Mouse (Mus musculus) activated CD4-positive, CD25-positive, alpha-beta regulatory T cell, adult 4 months (primary cell): Measurements from ENCODE around the gene Farp2. TPM values are rescaled to one million over a fixed set of nuclear protein-coding genes. Genes with fewer than 3 reads are reported as not detected.
A peak's percentile ranks its signal among the peaks of the same experiment; 100 is the strongest.
"Not testable (repeated sequence)": the region's sequence is repeated elsewhere in the genome, so short reads cannot be mapped to it uniquely, and the experiment has no call there.

Source experiments
- ATAC-seq: one replicate; pipeline ENCODE4 v1.8.0; 2017
- polyA plus RNA-seq, 2 experiments: library from polyadenylated mRNA; unstranded; fragments of 100-300 nt; shearing (Covaris generic); gene quantifications; one replicate each; pipeline ENCODE4 v1.2.1; 2017

Farp2 gene
- under 1 TPM; 0.61 to 0.76 TPM for polyA plus RNA-seq

DNA sequence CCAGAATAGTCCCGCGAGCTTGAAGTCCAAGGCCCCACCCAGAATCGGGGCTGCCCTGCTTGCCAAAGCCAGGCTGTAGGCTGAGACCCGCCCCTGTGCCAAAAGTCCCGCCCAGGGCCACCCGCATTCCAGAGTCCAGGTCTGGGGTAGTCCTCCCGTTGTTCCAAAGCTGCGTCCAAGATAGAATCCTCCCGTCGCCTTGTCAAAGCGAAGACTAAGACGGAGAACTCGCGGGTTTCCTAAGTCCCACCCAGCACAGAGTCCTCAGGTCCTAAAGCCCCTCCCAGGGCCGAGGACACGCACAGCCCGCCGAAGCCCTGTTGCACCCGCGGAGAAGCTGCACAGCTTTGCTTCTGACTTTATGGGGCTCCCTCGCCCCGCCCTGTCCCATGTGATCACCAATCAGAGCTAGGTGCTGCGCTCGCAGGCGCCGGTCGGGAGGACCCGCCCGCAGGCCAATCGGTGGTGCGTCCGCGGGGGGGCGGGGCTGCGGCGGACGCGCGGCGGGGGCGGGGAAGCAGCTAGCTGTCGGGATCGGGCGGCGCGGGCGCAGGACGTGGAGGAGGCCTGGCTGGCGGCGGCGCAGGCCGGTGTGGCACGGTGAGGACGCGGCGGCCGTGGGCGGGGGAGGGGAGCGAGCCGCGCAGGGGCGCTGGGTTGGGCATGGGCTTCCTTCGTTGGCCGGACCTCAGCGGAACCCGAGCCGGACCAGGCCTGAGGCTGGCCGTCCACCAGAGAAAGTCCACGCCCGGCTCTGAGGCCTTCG is at the start of gene Farp2:
Farp2 (plus strand) TSS at position 495 of the 766 bp plus-strand sequence.
- peak; percentile 98 for ATAC-seq

DNA sequence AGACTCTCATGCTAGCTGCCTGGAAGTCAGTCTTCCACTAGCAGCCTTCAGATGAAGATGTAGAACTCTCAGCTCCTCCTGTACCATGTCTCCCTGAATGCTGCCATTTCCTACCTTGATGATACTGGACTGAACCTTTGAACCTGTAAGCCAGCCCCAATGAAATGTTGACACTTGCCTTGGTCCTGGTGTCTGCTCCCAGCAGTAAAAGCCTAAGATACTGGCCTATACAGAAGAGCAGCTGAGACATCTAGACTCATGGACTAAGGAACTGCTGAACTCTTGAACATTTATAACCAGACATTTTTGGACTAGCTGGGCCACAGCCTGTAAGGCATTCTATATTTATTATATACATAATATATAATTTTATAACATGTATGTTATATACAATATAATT is 46.8 kb upstream of the Farp2 start:
- no peak for ATAC-seq

DNA sequence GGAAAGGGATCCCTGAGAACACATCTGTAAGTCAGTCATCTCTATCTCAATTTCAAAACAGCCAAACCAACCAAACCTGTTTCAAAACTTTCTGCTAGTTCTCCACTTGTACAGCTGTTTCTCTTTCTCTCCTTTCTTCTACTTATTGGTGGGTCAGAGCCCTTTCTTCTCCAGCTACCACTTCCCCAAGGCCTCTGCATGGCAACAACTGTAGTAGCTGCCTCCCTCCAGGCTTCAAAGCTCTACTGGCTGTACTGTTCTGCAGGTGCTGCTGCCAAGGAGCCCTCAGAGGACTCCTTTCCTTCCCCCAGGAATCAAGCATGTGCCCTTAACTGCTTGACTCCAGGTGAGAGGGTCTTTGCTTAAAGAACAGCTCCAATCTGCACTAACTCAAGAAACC is 46.1 kb upstream of the Farp2 start:
- ATAC-seq, result no peak

DNA sequence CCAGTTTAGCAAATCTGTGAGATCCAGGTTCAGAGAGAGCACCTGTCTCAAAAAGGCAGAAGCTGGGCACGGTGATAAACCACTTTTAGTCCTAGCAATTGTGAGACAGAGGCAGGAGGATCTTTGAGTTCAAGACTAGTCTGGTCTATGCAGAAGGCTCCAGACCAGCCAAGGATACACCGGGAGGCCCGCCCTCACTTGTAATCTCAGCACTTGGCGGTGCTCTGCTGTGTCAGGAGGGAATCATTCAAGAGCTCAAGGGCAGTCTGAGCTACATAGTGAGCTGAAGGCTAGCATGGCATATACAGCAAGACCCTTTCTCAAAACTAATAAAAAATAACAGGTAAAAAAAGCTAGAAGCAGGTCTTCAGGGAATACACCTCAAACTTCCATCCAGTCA is 43.3 kb upstream of the Farp2 start:
- ATAC-seq, result no peak

DNA sequence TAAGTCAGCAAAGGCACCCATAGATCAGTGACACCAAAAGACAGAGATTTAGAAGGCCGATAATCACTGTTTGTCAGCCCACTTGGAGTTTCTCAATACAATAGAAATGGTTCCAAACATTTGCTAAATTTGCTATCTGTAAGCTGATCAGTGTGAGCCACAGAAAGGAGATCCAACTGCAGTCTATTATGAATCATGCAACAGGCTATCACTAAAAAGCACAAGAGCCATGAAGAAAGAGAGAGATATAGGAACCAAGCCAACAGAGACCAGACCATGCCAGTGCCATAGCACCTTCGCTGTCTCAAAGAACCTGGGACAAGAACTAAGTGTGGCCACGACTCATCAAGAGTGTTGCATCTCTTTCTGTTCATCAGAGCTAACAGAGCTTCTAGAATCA is 36.2 kb upstream of the Farp2 start:
- no peak for ATAC-seq

DNA sequence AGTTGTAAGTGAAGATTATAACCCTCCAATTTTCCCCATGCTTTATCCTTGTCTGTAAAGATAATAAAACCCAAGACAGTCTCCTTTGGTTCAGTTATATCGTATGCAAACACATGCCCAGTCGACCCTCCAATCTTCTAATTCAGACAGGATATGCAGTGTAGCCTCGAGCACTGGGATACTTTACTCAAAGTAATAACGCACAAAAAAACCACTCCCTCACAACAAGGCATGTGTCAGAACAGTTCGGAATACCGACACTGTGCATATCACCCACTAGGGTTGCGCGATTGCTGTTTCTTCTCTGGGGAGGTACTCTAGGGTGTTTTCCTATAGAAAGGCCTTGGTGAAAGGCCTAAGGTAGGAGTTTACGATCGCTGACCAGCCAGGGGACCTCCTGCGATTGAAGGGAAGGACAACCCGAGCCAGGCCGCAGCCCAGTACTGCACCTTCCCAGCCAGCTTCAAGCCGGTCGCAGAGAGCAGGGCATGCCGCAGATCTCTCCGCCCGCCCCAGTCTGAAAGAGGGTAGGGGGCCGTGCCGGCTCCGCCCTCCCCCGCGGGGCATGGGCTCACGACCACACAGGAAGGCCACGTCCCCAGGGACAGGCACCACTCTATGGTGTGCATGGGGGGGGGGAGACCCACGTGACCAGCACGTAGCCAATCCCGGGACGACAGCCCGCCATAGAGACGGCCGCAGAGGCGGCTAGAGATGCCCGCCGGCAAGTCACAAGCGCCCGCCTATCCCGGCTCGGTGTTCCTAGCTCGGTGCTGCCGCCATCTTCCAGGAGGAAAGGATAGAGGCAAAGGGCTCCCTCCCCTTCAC is 33.9 kb upstream of the Farp2 start:
- ATAC-seq, result peak; percentile 77

DNA sequence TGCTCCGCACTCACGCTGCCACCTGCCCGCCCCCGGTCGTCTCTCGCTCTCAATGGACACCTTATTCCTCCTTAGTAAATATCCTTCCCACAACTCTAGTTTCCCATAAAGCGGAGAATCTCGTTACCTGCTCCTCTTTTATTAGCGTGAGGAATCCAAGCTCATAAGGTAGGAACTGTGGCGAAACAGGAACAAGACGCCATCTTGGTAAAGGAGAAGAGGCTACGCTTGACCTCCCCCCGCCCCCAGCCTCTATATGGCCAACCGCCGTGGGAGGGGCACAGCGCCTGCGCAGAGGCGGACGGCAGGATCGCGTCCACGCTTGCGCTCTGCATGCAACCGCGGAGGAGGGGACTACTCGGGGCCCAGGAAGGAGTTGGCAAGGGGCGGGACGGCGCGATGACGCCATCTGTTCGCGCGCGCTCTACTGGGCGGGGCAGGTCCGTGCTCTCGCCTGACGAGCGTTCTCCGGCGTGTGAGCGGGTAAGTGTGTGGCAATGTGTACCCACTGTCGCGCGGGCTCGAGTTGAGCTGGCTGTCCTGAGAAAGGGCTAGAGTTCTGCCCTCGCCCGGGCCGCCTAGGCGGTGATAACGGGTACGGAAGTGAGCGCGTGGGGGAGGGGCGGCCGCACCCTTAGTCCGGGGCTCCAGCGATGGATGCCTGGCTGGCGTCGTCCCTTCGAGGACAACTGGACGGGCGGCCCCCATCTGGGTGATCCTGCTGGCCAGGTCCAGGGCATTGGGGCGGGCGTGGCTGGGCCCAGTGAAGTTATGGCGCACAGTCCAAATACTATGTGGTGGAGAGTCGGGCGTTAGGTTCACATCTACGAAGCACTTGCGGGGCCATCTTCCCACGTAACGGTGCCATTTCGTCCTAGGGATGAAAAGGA is 33.0 kb upstream of the Farp2 start, which contains the start of gene Hdlbp:
Hdlbp (minus strand) TSS at position 230 of the 890 bp plus-strand sequence.
- peak; percentile 75 for ATAC-seq

DNA sequence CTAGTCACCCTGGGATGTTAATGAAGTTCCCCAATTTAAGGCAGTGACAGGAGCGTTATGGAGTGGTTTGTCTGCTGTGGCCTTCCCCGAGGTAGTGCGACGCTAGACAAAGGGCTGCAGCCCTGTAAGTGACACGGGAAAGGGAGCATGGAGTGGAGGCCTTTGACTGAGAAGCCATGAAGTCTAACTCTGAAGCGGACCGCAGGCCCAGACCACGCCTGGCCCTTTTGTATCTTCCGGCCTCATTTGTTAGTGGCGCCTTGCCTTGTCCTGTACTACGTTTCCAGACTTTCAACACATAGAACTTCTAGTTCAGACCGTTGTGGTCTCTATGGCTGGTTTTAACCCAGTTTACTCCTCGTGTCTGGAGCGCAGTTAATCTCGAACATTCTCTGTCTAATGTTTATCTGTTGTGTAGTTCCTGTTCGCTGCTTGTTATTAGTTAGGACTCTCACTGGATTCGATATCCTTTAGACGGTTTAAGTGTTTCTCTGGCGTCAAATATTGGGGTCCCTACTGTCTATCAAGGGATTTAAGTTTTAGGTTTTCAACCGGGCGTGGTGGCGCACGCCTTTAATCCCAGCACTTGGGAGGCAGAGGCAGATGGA is 32.3 kb upstream of the Farp2 start:
- peak; percentile 3 for ATAC-seq

DNA sequence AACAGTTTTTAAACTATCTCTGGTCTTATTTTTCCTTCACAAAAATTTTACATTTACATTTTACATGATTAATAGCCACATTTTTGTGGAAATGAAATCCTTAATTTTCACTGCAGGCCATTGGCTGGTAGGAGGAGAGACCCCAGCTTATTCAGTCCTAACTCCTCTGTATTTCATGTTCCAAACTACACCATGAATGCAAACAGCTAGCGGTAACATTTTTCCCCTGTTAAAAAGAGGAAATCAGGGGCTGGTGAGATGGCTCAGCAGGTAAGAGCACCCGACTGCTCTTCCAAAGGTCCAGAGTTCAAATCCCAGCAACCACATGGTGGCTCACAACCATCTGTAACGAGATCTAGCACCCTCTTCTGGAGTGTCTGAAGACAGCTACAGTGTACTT is 25.6 kb upstream of the Farp2 start:
- ATAC-seq, result not testable (repeated sequence)

DNA sequence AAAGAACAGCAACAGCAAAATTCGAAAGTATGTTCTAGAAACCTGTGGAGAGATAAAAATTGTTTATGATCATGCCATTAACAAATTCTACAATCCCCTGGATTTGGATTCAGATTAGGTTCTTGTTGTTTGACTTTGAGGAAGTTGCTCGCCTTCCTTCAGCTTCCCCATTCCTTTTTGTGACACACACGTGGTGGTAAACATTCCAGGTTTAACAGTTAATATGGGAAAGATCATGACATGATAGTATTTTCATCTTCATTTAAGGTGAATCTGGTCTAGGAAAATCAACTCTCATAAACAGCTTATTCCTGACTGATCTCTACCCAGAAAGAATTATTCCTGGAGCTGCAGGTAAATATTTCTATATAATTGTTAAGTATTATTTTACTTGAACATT is 16.6 kb upstream of the Farp2 start:
- no peak for ATAC-seq

DNA sequence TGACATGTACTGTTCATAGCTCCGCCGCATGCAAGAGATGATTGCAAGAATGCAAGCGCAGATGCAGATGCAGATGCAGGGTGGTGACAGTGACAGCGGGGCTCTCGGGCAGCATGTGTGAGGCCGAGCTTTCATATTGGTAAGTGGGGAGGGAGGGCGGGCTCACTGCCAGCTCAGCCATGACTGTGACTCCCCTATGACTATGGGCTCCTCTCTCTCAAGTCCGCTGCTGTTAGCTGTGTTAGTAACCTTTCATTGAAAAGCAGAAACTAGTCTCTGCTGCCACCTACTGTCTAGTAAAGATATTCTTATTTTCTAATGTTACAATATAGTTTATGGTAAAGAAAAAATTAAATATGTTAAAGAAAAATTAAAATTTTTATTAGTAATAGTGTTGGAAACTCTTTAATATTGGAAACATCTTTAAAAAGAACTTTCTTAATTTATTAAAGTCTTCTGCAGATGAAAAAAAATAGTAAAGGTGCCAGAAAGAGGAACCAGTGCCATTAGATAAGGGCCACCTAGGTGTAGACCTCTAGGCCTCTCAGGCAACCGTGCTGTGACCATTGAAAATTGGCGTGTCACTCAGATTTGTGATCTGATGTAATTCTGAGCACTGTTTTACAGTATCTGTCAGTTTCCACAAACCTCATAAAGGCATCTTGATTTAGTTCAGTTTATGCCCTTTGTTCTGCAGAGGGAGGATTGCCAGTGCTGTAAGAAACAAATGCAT is 4.8 kb upstream of the Farp2 start:
- ATAC-seq, result peak; percentile 24

DNA sequence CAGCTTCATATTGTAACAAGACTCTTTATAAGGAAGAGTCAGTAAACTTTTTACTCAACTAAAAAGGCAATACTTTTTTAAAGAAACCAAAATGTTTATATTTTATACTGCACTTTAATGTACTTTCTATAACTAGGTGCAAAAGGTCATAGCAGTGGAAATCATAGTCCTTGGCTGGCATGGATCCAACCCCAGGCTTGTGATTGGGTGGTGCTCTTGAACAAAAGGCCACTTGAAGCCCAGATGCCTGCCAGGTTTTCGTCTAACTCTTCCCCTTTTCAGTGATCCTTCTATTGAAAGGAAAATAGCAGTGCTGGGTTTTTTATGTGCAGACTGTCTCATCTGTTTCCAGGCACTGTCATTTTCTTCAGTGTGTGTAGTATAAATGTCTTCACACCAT is 3.3 kb upstream of the Farp2 start:
- not testable (repeated sequence) for ATAC-seq

DNA sequence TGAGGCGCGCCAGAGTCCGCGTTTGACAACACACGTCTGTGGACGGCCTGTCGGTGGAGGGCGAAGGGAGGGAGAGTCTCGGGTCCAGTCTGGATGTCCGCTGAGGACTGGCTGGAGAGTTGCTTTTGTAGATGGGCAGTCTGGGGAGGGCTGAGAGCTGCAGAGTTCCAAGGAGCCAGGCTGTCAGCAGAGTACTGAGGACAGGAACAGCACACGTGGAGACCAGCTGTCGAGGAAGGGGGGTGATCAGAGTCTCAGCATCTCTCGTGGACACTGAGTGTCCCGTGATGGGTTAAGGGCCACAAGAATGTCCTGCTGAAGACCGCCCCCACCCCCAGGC is 442 bp downstream of the Farp2 start:
- no peak for ATAC-seq

DNA sequence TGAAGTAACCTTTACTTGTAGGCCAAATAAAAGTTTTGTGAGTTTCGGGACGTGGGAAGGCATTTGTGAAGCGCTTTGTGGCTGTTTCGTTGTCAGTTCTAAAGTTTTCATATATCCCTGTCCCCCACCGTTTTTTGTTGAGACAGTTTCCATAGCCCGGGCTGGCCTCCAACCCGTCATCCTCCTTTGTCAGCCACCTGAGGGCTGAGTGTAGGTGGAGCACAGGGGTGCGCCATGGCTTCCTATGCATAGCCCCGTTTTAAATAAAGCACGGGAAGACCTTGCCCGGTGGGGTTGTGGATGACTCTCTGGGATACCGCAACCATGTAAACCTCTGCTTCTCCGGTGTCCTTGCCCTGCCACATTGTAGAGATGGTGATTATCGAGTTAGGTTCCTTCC is 1.3 kb downstream of the Farp2 start:
- no peak for ATAC-seq

DNA sequence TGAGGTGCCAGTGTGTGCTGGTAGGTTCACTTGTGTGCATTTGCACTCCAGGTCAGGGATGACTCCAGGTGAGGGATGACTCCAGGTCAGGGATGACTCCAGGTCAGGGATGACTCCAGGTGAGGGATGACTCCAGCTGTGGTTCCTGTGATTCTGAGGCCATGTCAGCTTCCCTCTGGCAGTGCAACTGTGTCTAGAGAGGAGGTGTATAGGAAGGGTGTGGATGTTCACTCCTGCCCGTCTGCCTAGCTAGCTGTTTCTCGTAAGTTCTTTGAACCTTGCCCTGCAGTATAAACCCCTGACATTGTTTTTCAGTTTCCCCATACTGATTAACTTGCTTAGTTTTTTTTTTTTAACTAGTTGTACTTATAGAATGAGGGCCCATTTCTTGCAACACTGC is 9.6 kb downstream of the Farp2 start:
- ATAC-seq, result no peak

DNA sequence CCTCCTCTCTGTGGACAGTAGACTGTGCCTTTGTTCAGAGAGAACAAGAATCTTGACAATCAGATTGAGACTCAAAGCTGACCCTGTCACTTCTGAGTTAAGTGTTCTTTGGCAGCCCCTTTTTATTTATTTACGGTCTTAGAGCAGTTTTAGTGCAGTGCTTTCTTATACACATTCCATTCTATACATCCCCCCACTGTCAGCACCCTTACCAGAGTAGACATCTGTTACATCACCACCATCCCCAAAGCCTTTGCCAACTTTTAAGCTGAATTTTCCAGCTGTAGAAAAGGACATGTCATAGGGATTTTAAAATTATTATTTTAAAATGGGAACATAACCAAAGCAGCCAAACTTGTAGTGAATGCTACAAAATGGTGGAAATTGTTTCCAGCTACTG is 10.4 kb downstream of the Farp2 start:
- ATAC-seq, result no peak

DNA sequence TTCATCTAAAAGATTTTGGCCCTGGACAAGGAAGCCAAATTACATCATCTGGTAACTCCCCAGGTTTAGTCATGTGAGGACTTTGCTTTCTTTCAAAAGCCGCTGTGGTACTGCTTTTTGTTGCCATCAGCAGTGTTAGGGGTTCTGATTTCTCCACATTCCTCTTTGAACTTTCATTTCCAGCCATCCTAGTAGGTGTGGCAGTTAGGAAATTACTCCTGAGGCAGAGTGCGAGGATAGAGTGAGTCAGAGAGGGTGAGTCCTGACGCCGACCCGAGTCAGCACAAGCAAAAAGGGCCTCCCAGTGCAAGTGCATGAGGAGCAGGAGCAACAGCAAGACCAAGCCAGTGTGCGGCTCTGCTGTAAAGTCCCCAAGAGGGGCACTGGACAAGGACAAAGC is 17.9 kb downstream of the Farp2 start:
- ATAC-seq, result no peak

DNA sequence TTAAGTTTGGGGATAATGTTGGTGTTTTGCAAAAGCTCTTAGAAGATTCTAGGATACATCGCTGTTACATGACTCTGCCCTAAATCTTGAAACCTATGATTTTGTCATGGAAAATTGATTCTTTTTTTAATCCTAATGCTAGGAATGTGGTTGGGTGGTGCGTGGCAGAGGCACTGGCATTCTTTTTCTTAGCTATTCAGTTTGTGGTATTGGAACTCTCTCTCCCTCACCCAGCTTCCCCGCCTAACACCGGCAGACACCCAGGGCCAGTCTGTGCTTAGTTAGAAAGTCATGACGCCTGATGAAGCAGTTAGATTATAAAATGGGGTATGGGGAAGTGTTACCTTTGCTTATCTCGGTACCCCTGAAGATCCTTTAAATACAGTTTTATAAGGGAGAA is 25.3 kb downstream of the Farp2 start:
- ATAC-seq, result no peak

DNA sequence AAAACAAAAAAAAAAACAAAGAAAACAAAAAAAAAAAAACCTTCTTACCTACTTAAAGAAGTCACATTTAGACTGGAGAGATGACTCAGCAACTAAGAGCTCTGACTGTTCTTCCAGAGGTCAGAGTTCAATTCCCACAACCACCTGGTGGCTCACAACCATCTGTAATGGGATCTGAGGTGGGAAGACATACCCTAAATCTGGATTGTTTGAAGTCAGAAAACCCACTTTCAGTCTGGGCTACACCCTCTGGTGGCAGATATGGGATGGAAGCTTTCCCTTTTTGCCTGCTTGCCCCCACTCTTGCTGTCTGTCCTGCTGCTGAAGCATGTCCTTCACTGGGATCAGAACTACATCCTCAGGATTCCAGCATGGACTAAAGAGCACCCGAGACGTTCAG is 31.3 kb downstream of the Farp2 start:
- ATAC-seq, result no peak

DNA sequence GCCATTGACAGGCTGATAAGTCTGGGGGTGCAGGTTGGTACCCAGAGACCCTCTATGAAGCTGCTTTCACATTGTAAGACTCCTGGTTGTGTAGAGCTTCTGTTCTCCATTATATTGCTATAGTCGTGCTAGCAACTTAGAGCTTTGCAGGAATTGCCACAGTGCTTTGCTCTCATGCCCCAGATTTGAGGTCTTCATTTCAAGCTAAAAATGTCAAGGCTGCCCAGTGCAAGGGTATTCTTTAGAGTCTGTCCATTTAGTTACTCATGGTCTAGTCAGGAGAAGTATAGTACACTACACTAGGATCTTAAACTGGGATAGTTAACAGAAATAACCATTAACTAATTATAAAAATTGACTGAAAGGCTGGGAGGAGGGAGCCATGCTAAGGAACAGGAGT is 35.4 kb downstream of the Farp2 start:
- ATAC-seq, result no peak

DNA sequence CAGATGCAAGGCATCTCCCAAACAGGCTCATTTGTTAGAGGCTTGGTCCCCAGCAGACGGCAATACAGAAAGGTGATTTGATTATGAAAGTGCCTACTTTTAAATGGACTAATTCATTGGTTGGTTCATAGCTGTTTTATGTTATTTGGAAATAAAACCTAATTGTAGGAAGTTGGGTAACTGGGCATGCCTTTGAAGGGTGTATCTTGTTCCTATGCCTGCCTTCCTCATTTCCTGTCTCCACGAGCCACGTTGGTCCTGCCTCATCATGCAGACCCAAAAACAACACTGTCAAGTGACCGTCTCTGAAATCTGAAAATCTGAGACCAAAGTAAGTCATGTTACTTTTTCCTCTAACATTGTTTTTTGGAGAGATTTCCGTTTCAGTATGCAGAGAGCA is 39.5 kb downstream of the Farp2 start:
- ATAC-seq, result no peak

DNA sequence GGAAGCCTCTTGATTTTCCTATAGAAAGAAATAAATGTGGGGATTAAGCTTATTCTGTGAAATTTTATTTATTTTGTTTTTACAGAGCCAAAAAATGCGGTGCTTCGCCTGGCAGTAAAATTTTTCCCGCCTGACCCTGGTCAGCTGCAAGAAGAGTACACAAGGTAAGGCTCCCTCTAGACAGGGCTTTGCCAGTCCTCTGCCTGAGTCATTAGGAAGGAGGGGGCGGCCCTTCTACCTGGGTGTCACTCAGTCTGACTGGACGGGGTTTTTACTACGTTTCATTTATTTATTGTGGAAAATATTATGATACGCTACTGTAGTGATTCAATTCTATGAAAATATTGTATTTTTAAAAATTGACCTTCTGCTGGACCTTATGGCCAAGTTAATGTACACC is 51.3 kb downstream of the Farp2 start:
- ATAC-seq, result no peak
